Mouse (Mus musculus) common myeloid progenitor, adult 5-6 weeks (primary cell): ENCODE data around the gene Cnn1. TPM values are rescaled to one million over a fixed set of nuclear protein-coding genes. Genes with fewer than 3 reads are reported as not detected.
"Not testable (repeated sequence)": the region's sequence is repeated elsewhere in the genome, so short reads cannot be mapped to it uniquely, and the experiment has no call there.

Experiments used
- ATAC-seq: replicated peaks from 2 replicates; pipeline ENCODE4 v1.8.0; 2016; ENCODE audit warnings: low read depth, mild to moderate bottlenecking, moderate TSS enrichment, inconsistent platforms; ENCODE audit not compliant: poor library complexity, severe bottlenecking
- total RNA-seq: library from RNA; stranded (forward); fragments of 200-1000, 187-1606 nt; gene quantifications from 2 replicates; pipeline ENCODE4 v1.2.3, GENCODE M21; 2017

Cnn1 gene
- total RNA-seq, 1 experiment from 2014 or later = not detected

DNA sequence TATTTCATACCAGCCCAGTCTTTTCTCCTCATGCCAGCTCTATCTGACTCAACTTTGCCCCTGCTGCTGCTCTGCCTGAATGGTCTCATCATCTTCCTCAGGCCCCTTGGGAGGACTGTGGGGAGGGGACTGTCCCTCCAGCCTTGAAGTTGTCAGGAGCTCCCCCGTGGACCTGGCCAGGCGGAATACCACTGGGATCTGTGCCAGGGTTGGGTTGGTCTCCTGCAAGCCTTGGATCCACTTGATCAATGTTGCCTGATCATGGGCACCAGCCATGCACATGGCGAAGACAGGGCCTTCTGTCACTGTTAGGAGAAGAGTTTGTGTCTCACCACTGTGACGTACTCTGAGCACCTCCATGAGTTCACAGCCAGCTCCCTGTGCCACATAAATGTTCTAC is 26.7 kb upstream of the Cnn1 start:
- ATAC-seq = no peak

DNA sequence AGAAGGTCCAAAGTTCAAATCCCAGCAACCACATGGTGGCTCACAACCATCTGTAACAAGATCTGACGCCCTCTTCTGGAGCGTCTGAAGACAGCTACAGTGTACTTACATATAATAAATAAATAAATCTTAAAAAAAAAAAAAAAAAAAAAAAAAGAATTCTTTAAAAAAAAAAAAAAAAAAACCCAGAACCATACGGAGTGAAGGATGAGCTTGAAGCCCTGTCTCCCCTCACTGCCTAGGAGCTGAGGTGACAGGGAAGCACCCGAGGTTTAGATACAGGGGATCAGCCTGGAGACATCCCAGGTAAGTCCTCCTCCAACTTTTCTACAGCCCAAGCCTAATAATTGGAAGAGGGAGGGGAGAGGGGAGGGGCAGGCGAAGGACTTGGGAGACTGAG is 23.2 kb upstream of the Cnn1 start:
- not testable (repeated sequence) for ATAC-seq

- no peak for ATAC-seq
Observed at GRCm38 (mm10) chr9:22076223-22076622, 22.8 kb upstream of the Cnn1 start.

- ATAC-seq = no peak
Observed at GRCm38 (mm10) chr9:22084667-22085021, 14.4 kb upstream of the Cnn1 start.

GRCm38 (mm10) chr9:22085022-22085834 is 13.8 kb upstream of the Cnn1 start, which contains the start of gene Ecsit:
Gene Ecsit (minus strand): TSS chr9:22085438.
- peak; percentile 100 for ATAC-seq

DNA sequence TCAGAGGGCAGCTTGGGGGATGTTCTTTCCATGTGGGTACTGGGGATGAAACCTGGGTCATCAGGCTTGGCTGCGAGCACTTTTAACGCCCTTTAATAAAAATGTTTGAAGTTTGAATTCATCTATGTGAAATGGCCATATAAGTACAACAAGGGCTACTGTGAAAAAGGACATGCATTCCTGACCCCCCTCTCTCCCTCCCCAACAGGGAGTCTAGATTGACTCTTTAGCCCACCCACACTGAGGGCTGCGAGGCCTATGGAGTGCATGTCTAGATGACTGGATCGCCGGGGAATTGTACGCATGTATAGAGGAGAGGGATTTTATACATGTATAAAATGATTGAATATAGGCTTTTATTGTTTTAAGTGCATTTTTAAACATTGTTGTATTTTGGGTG is 13.0 kb upstream of the Cnn1 start:
- ATAC-seq = no peak

- no peak for ATAC-seq
Observed at GRCm38 (mm10) chr9:22087034-22087618, 11.9 kb upstream of the Cnn1 start.

GRCm38 (mm10) chr9:22089281-22089680 is 9.7 kb upstream of the Cnn1 start:
- ATAC-seq = no peak

- no peak for ATAC-seq
Observed at GRCm38 (mm10) chr9:22089986-22090385, 9.0 kb upstream of the Cnn1 start.

DNA sequence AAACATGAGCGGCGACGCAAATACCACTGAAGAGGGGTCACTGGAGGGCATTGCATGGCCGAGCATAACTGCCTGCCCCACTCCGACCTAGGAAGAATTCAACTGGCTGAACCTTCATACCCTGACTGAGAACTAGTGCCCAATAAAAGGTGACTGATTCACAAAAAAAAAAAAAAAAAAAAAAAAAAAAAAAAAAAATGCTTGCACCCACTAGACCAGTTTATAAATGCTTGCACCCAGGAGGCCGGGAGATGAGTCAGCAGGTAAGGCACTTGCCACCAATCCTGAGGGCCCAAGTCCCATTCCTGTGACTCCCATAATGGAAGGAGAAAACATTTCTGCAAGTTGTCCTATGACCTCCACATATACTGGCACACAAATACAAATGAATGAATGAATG is 6.3 kb upstream of the Cnn1 start:
- ATAC-seq = no peak

DNA sequence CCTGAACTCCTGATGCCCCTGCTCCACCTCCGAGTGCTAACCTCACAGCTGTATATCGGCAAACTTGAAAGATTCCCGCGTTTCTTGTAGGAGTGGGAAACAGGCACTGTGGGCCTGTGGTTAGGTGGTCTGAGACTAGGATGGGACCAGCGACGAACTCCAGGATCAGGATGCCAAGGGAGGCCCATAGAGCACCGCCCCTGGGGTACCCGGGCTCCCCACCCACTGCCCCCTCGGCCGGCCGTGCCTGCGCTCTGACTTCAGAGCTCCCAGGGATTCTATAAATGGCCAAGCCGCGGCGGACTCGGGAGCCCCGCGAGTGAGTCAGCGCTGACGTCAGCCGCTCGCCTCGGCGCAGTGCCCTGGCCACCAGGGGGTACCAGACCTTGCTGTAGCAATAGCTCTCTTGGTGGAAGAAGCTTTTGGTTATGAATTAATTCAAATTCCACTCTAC is 3.1 kb upstream of the Cnn1 start:
- ATAC-seq = peak; percentile 99

- no peak for ATAC-seq
Observed at GRCm38 (mm10) chr9:22099922-22100321, 906 bp downstream of the Cnn1 start.

DNA sequence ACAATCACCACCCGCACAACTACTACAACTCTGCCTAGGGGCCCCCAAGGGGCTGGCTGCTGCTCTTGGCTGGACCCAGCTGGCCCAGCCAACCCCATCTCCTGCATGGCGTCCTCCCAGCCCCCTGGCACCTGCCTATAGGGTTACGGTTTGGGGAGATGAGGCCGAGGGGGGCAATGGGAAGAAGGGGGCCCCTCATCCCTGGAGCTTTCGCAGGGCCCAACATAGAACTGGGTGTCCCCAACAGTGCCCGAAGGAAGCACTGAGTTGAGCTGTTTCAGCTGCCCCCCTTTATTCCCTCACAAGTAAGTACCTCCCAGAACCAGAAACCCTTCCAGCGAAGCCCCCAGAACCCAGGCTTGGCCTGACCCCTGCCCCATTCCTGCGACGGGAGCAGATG is 9.2 kb downstream of the Cnn1 start:
- ATAC-seq = no peak

DNA sequence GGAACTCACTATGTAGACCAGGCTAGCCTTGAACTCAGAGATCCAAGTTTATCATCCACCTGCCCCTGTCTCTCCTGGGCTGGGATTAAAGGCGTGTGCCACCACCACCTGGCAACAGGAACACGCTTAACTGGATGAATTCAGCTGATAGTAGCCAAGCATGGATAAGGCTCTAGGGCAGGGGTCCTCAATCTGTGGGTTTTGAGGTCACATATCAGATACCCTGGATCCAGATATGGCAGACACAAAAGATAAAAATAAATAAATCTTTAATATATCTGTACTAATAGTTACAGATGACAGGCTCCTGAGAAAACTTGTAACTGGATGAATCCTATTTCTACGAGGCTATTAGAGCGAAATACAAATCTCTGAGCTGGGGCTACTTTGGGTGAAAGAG is 16.6 kb downstream of the Cnn1 start:
- no peak for ATAC-seq

DNA sequence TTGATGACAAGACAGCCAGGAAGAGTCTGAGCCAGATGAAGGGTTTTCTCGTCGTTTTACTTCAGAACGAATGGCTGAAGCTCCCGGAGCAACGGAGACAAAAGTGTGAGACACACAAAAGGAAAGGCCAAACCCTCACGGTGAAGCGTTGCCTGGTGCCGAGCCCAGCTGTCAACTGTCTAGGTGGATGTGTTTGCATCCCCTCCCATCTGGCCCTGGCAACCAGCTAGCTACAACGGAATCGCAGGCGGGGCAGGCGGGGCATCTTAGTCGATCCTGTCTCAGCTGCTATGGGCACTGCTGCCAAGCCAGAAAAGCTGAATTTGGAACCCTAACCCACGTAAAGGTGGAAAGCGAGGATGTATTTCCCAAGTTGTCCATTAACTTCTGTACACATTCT is 17.1 kb downstream of the Cnn1 start:
- ATAC-seq = no peak

- peak; percentile 97 for ATAC-seq
Observed at GRCm38 (mm10) chr9:22116740-22117426, 17.9 kb downstream of the Cnn1 start, which contains the start of gene Elof1. Gene Elof1 (minus strand): TSS chr9:22117172.

GRCm38 (mm10) chr9:22117754-22118456 is 18.9 kb downstream of the Cnn1 start:
- ATAC-seq = peak; percentile 40

DNA sequence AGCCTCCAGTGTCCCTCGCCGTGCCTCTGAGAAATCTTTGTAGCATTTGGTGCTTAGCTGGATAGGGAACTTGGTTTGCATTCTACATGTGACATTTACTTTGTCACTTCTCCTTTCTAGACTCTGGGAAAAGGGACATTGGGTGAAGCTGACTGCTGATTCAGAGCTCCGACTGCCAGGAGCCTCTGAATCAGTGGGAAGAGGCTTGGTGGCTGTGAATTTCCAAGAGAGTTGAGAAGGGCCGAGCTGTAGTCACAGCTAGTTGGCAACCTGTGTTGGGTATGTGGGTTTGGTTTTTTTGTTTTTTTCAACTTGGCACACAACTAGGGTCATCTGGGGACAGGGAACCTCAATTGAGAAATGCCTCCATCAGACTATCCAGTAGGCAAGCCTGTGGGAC is 20.5 kb downstream of the Cnn1 start:
- ATAC-seq = no peak

GRCm38 (mm10) chr9:22121545-22121944 is 22.5 kb downstream of the Cnn1 start:
- no peak for ATAC-seq

GRCm38 (mm10) chr9:22122005-22122404 is 23.0 kb downstream of the Cnn1 start:
- no peak for ATAC-seq
